Mouse (Mus musculus): Measurements from ENCODE around the gene Dgki. TPM values are rescaled to one million over a fixed set of nuclear protein-coding genes. Genes with fewer than 3 reads are reported as not detected.

Gene Dgki
- total and polyA plus RNA-seq, 3 experiments: 0.05 TPM; not detected in 2

DNA sequence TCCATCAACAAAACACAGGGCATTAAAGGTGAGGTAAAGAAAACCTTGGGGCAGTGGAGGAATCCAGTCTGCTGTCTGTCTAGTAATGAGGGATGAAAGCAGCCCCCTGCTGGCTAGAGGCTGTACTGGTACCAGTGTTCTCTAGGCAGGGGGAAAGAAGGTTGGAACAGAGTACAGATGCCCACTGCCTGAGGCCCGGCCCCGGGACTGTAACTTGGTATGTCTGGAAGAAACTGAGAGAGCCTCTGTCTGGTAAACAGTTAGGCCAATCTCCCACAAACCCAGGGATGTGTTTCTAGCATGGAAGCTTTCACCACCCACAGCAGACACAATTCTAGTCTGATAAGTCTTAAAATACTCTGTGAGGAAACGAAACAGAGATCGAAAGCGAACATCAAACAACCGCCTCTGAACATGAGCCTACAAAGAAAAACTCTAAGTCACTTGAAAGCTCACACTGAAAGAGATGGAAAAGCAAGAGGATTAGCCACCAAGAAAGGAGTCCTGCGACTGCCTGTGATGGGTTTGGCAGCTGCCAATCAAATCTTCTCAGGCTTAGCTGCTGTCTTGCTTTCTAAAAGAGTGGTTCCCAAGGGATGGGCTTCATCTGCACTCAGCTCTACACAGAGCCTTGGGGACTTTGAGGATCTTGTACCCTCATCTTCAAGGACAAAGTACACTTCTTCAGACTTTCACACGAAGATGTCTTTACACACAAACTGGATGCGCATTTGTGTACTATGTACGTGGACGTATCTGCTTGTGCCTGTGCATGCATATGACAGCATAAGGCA lies 262.7 kb downstream of the Dgki start:
- Histone ChIP-seq H3K36me3 (replicated peaks) (no peaks in the 10 kb centered on the region), H3K27me3 (ENCODE audit: insufficient read depth, low read length) (no peaks in the 10 kb centered on the region), H3K9me3 (replicated peaks) (peaks cover 4% of the 10 kb centered on the region; the same call in 1 of the 2 replicates), H3K4me1 (ENCODE audit: insufficient read depth, low read depth, low read length) (no peaks in the 10 kb centered on the region), H3K4me3 (ENCODE audit: low read depth, low read length) (no peak overlapping the region)
- no peak for TF ChIP-seq TAL1 (conservative IDR thresholded peaks at IDR 0.05; ENCODE audit: low read depth, low read length)
- TF ChIP-seq CTCF (IDR thresholded peaks at IDR 0.05; ENCODE audit: low read depth, low read length): no peak
- no peak for TF ChIP-seq GATA1 (IDR thresholded peaks at IDR 0.05; ENCODE audit: borderline replicate concordance, low read length)
- TF ChIP-seq GATA2 (IDR thresholded peaks at IDR 0.05; ENCODE audit: borderline replicate concordance, low read depth, low read length): no peak
- no peak for TF ChIP-seq POLR2AphosphoS5 (IDR thresholded peaks at IDR 0.05; ENCODE audit: insufficient replicate concordance, low read depth, low read length)
- DNase-seq (ENCODE audit: low spot score) (no peak), ATAC-seq (ENCODE audit: extremely low read depth, insufficient number of reproducible peaks, low FRiP score, poor library complexity, severe bottlenecking) (no peak)

DNA sequence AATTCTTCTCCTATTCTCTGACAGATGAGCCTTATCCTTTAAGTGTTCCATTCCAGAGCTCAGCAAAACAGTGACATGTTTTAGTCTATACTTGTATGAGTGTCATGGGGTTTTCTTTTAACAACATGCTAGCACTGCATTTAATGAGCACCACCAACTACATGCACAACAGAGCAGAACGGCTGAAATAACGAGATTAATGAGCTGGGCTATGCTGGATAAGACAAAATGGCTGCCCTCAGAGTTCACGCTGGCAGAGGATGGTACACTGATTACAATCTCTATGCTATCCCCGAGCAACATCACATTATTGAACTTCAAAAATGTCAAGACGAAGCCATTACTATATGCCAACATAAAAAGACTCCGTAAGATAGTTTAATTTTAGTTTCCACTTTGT lies 264.3 kb downstream of the Dgki start:
- no peaks in the 10 kb centered on the region for H3K4me1 ChIP-seq (ENCODE audit: insufficient read depth, low read depth, low read length)
- H3K27me3 ChIP-seq (ENCODE audit: insufficient read depth, low read length): no peaks in the 10 kb centered on the region
- TF ChIP-seq CTCF (IDR thresholded peaks at IDR 0.05; ENCODE audit: low read depth, low read length) (no peak), GATA2 (IDR thresholded peaks at IDR 0.05; ENCODE audit: borderline replicate concordance, low read depth, low read length) (no peak), TAL1 (conservative IDR thresholded peaks at IDR 0.05; ENCODE audit: low read depth, low read length) (no peak), GATA1 (IDR thresholded peaks at IDR 0.05; ENCODE audit: borderline replicate concordance, low read length) (no peak), POLR2AphosphoS5 (IDR thresholded peaks at IDR 0.05; ENCODE audit: insufficient replicate concordance, low read depth, low read length) (no peak)
- DNase-seq (ENCODE audit: low spot score) (no peak), ATAC-seq (ENCODE audit: extremely low read depth, insufficient number of reproducible peaks, low FRiP score, poor library complexity, severe bottlenecking) (no peak)
- no peak overlapping the region for H3K4me3 ChIP-seq (ENCODE audit: low read depth, low read length)
- H3K36me3 ChIP-seq (replicated peaks): no peaks in the 10 kb centered on the region
- H3K9me3 ChIP-seq (replicated peaks): peaks cover 4% of the 10 kb centered on the region; the same call in 1 of the 2 replicates

GRCm38 (mm10) chr6:37030986-37031385 lies 269.0 kb downstream of the Dgki start:
- no peak for TF ChIP-seq CTCF (IDR thresholded peaks at IDR 0.05; ENCODE audit: low read depth, low read length)
- no peak for ATAC-seq (ENCODE audit: extremely low read depth, insufficient number of reproducible peaks, low FRiP score, poor library complexity, severe bottlenecking)

GRCm38 (mm10) chr6:37030402-37030801 lies 269.6 kb downstream of the Dgki start:
- Histone ChIP-seq H3K27me3 (ENCODE audit: insufficient read depth, low read length) (no peaks in the 10 kb centered on the region), H3K9me3 (replicated peaks) (no peaks in the 10 kb centered on the region), H3K36me3 (replicated peaks) (no peaks in the 10 kb centered on the region), H3K4me1 (ENCODE audit: insufficient read depth, low read depth, low read length) (no peaks in the 10 kb centered on the region), H3K4me3 (ENCODE audit: low read depth, low read length) (no peak overlapping the region)
- no peak for TF ChIP-seq GATA2 (IDR thresholded peaks at IDR 0.05; ENCODE audit: borderline replicate concordance, low read depth, low read length)
- TF ChIP-seq POLR2AphosphoS5 (IDR thresholded peaks at IDR 0.05; ENCODE audit: insufficient replicate concordance, low read depth, low read length): no peak
- no peak for TF ChIP-seq TAL1 (conservative IDR thresholded peaks at IDR 0.05; ENCODE audit: low read depth, low read length)
- no peak for TF ChIP-seq GATA1 (IDR thresholded peaks at IDR 0.05; ENCODE audit: borderline replicate concordance, low read length)
- no peak for TF ChIP-seq CTCF (IDR thresholded peaks at IDR 0.05; ENCODE audit: low read depth, low read length)
- no peak for DNase-seq (ENCODE audit: low spot score)
- no peak for ATAC-seq (ENCODE audit: extremely low read depth, insufficient number of reproducible peaks, low FRiP score, poor library complexity, severe bottlenecking)

More at GRCm38 (mm10) chr6:37030986-37031385, 269.0 kb downstream of the Dgki start:
- no peaks in the 10 kb centered on the region for H3K9me3 ChIP-seq (replicated peaks)
- no peak for DNase-seq (ENCODE audit: low spot score)
- H3K27me3 ChIP-seq (ENCODE audit: insufficient read depth, low read length): no peaks in the 10 kb centered on the region
- H3K36me3 ChIP-seq (replicated peaks): no peaks in the 10 kb centered on the region
- no peaks in the 10 kb centered on the region for H3K4me1 ChIP-seq (ENCODE audit: insufficient read depth, low read depth, low read length)
- no peak overlapping the region for H3K4me3 ChIP-seq (ENCODE audit: low read depth, low read length)

DNA sequence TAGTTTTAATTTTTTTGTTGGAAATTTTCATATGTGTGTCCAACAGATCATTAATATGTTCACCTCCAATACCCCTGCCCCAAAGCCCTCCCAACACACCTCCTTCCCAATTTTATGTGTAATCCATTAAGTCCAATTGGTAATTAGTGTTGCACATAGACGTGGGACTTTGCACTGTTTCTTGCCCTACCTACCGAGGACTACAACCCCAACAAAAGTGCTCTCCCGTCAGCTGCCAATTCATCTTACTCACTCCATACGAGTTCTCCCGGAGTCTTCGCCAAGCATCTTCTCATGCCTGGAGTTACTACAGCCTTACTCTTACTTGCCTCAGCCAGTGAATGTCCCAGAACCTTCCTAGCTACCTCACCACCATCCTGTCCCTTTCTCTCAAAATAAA lies 271.1 kb downstream of the Dgki start:
- no peak for DNase-seq (ENCODE audit: low spot score)
- Histone ChIP-seq H3K36me3 (replicated peaks) (no peaks in the 10 kb centered on the region), H3K4me3 (ENCODE audit: low read depth, low read length) (no peak overlapping the region), H3K27me3 (ENCODE audit: insufficient read depth, low read length) (no peaks in the 10 kb centered on the region), H3K9me3 (replicated peaks) (no peaks in the 10 kb centered on the region), H3K4me1 (ENCODE audit: insufficient read depth, low read depth, low read length) (no peaks in the 10 kb centered on the region)
- TF ChIP-seq GATA2 (IDR thresholded peaks at IDR 0.05; ENCODE audit: borderline replicate concordance, low read depth, low read length) (no peak), POLR2AphosphoS5 (IDR thresholded peaks at IDR 0.05; ENCODE audit: insufficient replicate concordance, low read depth, low read length) (no peak), CTCF (IDR thresholded peaks at IDR 0.05; ENCODE audit: low read depth, low read length) (no peak)
- ATAC-seq (ENCODE audit: extremely low read depth, insufficient number of reproducible peaks, low FRiP score, poor library complexity, severe bottlenecking): no peak

GRCm38 (mm10) chr6:37028300-37028699 lies 271.7 kb downstream of the Dgki start:
- H3K36me3 ChIP-seq (replicated peaks): no peaks in the 10 kb centered on the region
- H3K9me3 ChIP-seq (replicated peaks): no peaks in the 10 kb centered on the region
- TF ChIP-seq TAL1 (conservative IDR thresholded peaks at IDR 0.05; ENCODE audit: low read depth, low read length): no peak
- TF ChIP-seq CTCF (IDR thresholded peaks at IDR 0.05; ENCODE audit: low read depth, low read length): no peak
- no peak for TF ChIP-seq POLR2AphosphoS5 (IDR thresholded peaks at IDR 0.05; ENCODE audit: insufficient replicate concordance, low read depth, low read length)
- TF ChIP-seq GATA1 (IDR thresholded peaks at IDR 0.05; ENCODE audit: borderline replicate concordance, low read length): no peak
- TF ChIP-seq GATA2 (IDR thresholded peaks at IDR 0.05; ENCODE audit: borderline replicate concordance, low read depth, low read length): no peak
- H3K4me3 ChIP-seq (ENCODE audit: low read depth, low read length): no peak overlapping the region
- ATAC-seq (ENCODE audit: extremely low read depth, insufficient number of reproducible peaks, low FRiP score, poor library complexity, severe bottlenecking) (no peak), DNase-seq (ENCODE audit: low spot score) (no peak)
- H3K4me1 ChIP-seq (ENCODE audit: insufficient read depth, low read depth, low read length): no peaks in the 10 kb centered on the region
- no peaks in the 10 kb centered on the region for H3K27me3 ChIP-seq (ENCODE audit: insufficient read depth, low read length)
